Mouse (Mus musculus) brain, adult 2 months (tissue): ENCODE measurements around the gene Itpripl2.
A peak's percentile ranks its signal among the peaks of the same experiment; 100 is the strongest.

Experiments used
- DNase-seq: peaks from one replicate; pipeline ENCODE4 v3.0.0; 2011; ENCODE audit warnings: low read depth, low spot score

Gene Itpripl2

DNA sequence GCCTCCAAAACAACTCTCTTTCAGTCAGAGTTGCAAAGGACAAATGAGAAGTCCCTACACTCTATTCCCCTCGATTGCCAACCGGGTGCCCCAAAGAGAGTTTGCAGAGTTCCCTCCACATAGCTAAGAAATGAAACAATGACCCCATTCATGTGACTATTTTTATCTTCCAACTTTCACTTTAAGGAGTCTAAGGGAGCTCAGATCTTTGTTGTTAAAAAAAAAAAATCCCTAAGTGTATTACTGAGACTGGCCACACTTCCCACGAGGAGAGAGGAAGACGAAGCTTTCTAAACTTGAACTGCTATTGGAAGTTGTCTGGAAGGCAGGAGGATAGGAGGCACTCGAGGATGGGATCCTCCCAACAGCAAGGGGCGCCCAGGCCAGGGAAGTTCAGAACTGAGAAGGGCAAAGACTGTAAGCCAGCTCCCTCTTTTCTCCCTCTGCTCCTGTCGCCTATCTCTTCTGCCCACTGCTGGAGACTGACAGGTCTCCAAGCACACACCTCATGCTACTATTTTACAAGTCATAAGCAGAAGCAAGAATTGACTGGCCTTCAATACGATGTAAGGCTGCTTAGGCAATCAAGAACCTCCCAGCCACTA, 3.6 kb downstream of the Itpripl2 start:
- DNase-seq: no peak

DNA sequence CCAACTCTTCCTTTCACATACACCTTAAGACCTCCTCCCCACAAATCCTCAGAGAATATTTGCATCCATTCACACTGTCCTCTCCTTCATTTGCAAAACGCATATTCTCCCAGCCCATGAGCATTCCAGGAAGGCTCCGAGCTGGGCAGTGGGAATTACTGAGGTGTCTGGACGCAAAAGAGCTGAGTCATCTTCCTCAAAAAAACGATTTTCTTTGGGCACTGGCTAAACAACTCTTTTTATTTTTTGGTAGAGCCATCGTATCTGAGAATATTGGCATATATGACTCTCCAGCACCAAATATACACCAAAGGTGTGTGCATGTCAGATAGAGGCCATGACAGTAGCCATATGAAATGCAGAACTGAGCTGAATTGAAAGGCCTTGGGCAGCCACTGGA, 4.9 kb downstream of the Itpripl2 start:
- DNase-seq: no peak

DNA sequence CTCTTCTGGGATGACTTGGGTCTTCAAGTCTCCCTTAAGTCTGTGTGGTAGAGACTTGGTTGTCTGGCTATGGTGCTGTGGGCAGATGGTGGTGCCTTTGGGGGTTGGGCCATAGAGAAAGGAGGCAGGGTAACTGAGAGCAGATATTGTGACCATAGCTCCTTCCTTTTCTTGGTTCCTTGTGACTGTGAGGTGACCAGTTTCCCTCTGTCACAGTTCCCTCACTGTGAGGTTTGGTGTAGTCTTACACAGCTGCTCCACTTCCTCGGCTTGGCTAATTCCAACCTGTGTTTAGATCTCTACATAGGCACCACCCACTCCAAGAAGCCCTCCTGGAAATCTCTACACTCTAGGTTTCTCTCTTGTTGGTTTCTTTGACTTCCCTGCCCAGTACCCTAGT, 7.8 kb downstream of the Itpripl2 start:
- no peak for DNase-seq

DNA sequence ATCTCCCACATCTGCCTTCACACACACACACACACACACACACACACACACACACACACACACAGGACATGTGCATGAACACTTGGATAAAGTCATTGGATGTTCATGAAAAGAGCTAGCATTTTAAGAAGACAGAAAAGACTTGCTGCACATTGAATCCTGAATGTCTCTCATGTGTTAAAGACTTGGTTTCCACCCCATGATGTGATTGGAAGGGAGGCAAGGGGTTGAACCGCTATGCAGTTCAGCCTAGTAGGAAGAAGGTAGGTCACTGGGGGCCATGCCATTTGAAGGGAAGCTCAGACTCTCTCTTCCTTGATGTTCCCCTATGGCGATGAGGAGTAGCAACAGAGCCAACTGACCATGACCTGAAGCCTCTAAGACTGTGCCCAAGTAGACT, 9.8 kb downstream of the Itpripl2 start:
- no peak for DNase-seq

DNA sequence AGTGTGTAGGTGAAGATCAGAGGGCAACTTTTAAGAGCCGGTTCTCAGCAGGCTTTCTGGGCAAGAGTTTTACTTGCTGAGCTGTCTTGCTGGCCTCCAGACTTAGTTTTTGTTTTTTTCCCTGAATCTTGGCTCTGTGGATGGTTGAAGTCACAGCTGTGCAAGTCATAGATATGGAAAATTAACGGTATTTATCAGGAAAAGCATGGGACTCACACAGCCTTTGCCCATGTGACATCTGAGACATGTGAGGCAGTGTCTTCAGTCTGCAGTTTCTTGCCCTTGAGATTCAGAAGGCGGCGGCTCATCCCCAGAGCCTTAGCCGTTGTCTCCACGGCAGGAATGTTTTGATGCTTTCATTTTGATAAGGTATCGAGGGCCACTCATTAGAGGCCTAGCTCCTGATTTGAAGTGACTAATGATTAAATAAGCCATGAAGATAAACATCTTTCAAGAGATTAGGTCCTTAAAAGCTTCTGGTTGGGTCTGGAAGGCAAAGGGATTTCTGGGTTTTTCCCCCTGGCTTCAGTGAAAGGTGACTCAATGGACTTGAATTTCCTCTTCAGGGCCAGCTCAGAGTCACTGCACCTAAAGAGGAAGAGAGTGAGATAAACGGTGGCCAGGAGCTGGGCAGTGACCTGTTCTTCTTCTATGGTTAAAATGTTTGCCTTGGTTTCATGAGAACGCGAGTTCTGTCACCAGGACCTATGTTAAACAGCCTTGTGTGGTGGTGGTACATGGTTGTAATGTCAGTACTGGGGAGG, 10.5 kb downstream of the Itpripl2 start:
- no peak for DNase-seq

DNA sequence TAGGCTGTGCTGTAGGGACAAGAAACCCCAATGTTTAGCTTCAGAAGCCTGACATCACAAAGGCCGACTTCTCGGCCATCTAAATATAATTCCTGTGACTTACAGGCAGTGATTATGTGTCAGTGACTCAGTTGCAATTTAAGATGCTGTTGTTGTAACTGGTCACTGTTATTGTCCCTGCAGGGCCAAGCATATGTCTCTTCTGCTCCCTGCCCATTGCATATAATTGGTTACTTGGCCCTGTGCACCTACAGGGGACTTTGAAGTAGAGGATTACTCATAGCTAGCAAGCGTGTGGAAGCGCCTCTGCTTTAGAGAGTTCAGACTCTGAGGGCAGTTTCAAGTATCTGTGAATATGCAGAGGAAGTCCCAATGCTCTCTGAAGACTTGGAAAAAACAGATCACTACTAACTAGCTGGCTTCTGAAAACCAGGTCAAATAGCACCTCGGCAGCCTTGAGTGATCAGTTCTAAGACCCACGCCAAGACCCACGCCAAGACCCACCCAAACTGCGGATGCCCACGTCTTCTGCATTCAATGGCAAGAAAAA, 11.5 kb downstream of the Itpripl2 start:
- no peak for DNase-seq

DNA sequence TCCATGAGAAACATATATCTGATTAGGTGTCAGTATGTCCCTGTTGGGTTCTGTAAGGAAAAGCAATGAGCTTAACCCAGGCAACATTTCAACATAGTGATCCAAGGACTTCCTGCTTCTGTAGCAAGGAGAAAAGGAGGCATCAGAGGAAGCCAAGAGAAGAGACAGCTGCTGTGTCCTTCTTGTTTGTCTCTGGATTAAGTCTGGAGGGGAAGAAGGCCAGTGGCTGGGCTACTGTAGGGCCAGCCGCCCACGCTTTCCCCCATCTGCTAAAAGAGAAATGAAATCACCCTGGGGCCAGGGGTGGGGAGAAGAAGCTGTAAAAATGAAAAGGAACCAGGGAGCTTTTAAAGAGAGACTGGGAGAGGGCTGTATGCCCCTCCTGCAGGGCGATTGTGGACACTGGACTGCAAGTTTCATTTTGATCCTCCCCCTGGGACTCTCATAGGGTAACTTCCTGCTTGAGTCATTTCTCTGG, 12.9 kb downstream of the Itpripl2 start:
- no peak for DNase-seq

DNA sequence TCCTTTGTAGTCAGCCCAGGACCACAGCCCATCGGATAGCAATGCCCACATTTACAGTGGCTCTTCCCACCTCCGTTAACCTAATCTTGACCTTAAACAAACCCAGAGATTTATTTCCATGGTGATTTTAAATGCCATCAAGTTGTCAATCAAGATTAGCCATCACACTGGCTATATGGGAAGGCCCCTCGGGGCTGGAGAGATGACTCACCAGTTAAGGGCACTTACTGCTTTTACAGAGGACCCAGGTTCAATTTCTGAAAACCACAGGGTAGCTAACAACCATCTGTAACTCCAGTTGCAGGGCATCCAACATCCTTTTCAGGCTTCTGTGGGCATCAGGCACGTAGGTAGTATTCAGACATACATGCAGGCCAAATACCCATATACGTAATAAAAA, 15.3 kb downstream of the Itpripl2 start:
- no peak for DNase-seq

DNA sequence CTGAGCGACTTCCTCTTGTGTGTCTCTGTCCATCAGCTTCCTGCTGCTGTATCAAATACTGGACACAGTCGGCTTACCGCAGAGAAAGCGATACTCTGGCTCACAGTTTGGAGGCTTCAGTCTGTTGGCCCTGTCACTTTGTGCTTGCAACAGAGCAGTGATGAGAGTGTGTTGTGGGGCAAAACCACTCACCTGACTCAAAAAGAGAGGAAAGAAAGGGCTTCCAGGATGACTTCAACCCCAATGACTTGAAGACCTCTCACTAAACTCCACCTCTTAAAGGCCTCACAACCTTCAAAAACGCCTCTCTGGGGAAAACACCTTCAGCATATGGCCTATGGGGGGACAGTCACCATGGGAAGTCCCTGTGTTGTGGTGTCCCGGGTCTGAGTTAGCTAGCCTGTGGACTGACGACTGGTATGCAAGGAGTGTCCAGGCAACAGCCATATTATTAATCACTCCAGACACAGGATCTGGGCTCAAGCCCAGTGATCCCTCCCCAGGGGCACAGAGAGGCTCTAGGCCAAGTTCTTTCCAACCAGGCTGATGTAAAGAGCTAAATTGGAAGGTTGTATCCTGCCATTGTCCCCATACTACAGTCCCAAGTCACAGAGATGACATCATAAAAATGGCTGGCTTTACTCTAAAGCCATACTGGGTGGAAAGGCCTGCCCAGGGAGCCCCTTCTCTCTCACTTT, 16.6 kb downstream of the Itpripl2 start:
- no peak for DNase-seq

DNA sequence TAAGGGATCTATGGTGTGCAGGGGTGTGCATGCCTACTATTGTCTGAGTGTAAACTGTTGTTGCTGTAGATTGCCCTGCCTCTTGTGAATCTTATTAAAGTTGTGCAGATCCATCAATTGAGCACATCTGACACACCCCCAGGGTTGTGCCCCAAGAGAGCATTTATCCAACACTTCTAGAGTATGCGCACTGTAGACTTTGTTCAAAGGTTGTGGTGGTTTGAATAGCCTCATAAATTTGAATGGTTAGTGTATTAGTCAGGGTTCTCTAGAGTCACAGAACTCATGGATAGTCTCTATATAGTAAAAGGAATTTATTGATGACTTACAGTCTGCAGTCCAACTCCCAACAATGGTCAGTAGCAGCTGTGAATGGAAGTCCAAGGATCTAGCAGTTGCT, 18.9 kb downstream of the Itpripl2 start:
- no peak for DNase-seq

DNA sequence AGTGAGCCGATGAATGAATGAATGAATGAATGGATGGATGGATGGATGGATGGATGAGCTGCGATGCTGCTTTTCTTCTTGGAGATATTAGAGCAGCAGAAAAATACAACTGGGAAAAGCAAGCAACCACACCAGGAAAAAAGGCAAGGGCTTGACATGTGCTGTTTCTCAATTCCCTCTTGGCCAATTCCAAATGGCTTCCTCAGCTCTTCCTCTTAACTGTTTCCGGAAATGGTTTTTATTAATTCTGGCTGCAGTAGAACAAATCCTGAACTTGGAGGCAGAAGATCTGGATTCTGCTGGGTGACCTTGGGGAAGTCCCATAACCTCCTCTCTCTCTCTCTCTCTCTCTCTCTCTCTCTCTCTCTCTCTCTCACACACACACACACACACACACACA, 23.7 kb downstream of the Itpripl2 start:
- no peak for DNase-seq

DNA sequence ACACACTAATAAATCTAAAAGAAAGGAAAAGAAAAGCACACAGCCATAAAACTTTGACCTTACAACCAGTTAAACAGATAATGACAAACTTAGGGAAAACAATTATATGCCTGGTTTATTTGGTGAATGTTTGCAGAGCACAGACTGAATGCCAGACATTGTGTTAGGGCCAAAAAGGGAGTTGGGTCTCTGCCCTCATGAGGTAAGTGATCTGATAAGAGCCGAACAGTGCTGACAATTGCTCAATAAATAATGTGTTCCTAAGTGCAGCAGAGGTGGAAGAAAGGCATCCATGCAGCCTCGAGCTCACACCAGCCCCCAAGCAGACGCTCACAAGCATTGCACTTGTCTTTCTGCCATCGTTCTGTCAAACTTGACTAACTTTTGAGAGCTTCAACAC, 27.3 kb downstream of the Itpripl2 start:
- DNase-seq: no peak

DNA sequence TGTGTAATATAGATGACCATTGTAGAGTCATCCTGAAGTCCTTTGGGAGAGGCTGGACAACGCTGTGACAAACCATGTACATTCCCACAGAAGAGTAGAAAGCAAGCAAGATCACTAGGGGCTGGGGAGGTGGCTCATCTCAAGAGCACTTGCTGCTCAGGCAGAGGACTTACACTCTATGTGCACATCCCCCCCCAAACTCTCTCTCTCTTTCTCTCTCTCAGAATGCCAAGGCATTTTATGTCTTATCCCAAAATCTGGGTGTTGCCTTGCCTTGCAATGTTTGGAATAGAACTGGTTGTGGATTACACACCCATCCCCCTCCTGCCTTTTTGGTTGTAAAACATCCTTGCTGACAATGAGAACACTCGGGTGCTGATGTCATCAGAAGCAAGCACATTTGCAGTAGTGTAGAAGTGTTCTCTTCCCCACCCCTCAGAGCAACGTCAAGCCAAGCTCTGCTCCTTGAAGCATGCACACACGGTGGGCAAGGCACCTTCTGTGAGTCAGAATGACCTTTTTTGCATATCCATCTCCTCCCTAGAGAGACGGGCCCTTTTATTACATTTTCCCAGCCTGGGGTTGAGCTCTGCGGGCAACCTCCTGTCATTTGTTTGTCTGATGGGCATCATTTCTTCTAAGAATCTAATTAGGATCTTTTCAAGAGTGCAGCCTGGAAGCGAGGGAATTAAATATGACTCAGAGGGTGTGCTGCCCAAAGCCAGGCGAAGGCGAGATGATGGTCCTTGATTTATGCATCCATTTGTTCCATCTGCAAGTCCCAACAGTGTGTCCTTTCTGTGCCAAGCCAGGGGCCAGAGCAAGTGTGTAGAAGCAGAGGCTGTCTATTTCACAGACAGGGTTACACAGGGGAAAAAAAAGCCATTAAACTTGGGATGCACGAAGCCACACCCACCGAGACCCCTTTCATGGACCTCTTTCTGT, 28.7 kb downstream of the Itpripl2 start:
- no peak for DNase-seq

DNA sequence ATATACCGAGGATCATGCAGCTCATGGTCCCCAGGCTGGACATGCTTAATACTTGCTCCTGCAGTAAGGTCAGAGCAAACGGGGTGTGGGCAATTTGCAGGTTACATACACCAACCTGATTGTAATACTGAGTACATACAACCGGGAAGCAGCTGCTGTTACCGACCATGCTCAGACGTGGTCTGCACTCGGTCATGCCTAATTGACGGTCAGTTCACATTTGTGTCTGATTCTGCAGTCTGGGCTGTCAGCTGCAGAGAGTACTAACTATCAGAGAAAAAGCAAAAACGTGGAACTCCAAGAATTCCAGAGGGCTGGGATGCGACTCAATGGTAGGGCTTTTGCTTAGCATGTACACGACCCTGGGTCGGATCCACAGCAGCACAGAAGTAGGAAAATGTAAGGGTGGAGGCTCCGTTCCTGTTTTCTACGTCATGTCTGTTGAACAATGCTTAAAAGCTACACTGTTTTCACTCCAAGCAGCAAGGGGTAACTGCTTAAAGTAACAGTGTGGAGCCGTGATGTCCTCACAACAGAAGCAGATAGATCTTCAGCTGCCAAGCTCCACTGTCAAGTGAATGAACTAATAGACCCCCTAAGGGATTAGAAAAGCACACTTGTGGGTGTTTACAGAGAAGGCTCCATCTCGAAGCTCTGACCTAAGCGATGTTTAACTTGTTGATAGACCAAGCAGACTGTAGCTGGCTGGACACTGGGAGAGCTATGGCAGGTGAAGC, 30.2 kb downstream of the Itpripl2 start:
- DNase-seq: no peak

DNA sequence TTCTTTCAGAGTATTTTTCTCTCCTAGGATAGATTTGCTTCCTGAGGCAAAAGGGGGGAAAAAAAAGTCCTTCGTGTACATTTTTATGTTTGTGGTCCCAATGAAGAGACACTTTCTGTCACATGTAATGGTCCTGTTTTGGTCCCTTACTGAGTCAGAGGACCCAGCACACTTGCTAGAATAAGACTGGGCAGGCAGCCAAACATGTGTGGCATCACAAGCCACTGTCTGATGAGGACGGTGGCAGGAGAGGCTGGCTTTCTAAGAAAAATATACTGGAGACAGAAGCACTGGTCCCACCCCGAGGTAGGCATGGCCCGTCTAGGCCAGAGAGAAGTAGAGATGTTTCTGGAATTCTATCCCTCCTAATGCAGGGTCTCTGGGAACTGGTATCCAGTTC, 38.1 kb downstream of the Itpripl2 start:
- peak; percentile 32 for DNase-seq

DNA sequence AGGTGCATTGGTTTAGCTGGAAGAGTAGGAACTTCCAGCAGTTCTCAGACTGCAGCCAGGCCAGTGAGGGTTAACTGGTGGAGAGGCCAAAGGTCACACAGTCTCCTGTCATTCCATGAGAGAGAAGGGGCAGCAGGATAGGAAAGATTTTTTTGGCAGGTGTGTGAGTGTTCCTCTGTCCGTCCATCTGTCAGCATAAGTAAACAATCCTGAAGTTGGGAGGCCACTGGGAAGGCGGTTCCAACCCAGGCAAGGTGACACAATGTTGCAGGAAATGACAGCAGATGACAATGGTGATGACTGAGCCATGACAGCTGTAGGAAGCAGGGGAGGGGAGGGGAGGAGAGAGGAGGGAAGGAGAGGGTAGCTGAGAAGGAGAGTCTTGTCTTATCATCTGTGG, 38.8 kb downstream of the Itpripl2 start:
- DNase-seq: no peak

DNA sequence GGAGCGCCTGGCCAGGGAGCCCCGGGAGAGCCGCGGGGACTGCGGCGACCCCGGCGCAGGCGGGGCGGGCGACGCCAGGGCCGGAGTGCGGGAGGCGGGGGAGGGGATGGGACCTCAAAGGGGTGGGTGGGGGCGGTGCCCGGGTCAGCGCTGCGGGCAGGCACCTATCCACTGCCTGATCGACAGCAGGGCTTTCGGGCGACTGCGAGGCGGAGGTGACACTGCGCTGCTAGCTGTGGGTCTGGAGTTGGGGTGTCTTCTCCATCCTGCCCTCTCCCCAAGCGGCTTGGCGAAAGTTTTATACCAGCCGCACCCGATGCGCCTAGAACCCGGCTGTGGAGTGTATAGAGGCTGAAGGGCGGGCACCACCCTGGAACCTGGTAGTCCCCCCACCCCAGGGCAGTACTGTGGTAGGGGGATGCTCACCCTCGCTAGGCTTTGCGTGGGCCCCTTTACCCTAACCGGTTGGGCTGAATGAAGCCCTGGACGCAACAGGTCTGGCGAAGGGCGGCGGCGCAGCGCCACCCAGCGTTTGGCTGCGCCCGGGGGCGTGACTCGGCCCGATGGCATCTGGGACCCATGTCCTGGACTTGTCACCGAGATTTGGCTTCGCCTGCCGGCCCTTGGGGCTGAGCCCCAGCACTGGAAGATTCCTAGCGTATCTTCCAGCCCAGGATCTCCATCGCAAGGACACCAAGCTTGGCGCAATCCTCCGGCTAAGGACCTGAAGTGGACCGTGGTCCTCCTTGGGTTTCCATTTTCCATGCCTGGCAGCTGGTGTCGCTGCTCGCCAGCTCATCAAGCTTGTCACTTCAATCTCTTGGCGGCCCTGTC, 43.4 kb downstream of the Itpripl2 start, which contains the start of gene Syt17:
Gene Syt17, minus strand, starts transcription at position 89 of the 834 bp plus-strand sequence.
- DNase-seq: peak; percentile 73

DNA sequence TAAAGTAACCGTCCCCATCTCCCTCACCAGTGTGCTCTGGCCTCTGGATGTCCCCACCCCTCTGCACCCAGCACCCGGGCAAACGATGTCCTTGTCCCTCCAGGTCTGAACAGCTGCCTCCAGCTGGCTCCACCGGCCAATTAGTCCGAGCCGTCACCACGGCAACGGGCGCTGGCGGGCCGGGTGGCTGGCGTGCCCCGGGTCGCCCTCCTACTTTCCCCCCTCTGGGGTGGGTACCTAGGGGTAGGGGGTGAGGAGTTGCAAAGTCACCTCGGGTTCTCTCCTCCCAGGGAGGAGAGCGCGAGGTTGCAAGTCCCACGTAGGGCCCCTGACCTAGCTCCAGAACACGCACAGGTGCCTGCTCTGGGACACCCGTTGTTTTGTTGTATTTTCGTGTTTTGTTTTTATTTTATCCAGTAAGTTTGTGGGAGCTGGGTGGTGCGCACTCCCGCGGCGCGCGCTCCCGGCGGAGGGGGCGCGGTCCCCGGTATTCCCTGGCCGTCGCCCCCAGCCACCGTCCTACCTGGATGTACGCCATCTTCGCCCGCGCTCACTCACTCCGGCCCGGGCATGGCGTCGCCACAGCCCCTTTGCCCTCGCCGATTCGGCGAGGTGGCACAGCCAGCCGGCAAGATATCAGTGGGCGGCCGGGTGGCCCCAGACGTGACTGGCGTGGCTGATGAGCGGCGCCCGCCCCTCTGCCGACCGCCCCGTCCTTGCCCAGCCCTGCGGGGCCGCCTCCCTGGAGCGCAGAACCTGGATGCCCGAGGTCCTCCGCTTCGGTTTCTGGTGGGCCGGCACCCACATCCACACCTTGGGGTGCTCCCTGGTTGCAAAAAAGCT, 44.3 kb downstream of the Itpripl2 start:
- DNase-seq: no peak
